Mouse (Mus musculus): ENCODE data around the gene Ip6k1. TPM values are rescaled to one million over a fixed set of nuclear protein-coding genes. Genes with fewer than 3 reads are reported as not detected.

Gene Ip6k1
- polyA plus RNA-seq (2012; ENCODE audit: insufficient read depth, insufficient read length, missing spikeins) = 14.7 and 20.7 TPM in 2 replicates

- peak within 1 kb of the TSS; percentile 73 for H3K27ac ChIP-seq (replicated peaks; ENCODE audit: low read depth, low read length)
- H3K4me3 ChIP-seq (ENCODE audit: insufficient read depth, low read depth, low read length) = peak within 1 kb of the TSS; percentile 94
- H3K4me1 ChIP-seq (ENCODE audit: control insufficient read depth, insufficient read depth, insufficient read length, low read length) = peaks cover 10% of the 10 kb centered on the region
Measured at GRCm38 (mm10) chr9:108001922-108002770, at the start of gene Ip6k1. Gene Ip6k1 (plus strand): TSS chr9:108002501.

GRCm38 (mm10) chr9:107955613-107956289 is 46.5 kb upstream of the Ip6k1 start:
- no peak overlapping the region for H3K27ac ChIP-seq (replicated peaks; ENCODE audit: low read depth, low read length)
- H3K4me3 ChIP-seq (ENCODE audit: insufficient read depth, low read depth, low read length) = no peak overlapping the region
- no peaks in the 10 kb centered on the region for H3K4me1 ChIP-seq (ENCODE audit: control insufficient read depth, insufficient read depth, insufficient read length, low read length)

- no peak overlapping the region for H3K4me3 ChIP-seq (ENCODE audit: insufficient read depth, low read depth, low read length)
- no peaks in the 10 kb centered on the region for H3K4me1 ChIP-seq (ENCODE audit: control insufficient read depth, insufficient read depth, insufficient read length, low read length)
- no peak overlapping the region for H3K27ac ChIP-seq (replicated peaks; ENCODE audit: low read depth, low read length)
Measured at GRCm38 (mm10) chr9:107957141-107957540, 45.2 kb upstream of the Ip6k1 start.

- no peak overlapping the region for H3K4me3 ChIP-seq (ENCODE audit: insufficient read depth, low read depth, low read length)
Measured at GRCm38 (mm10) chr9:107959896-107960295, 42.4 kb upstream of the Ip6k1 start.

GRCm38 (mm10) chr9:107960928-107961327 is 41.4 kb upstream of the Ip6k1 start:
- Histone ChIP-seq H3K4me1 (ENCODE audit: control insufficient read depth, insufficient read depth, insufficient read length, low read length) (peaks cover 10% of the 10 kb centered on the region), H3K27ac (replicated peaks; ENCODE audit: low read depth, low read length) (no peak overlapping the region), H3K4me3 (ENCODE audit: insufficient read depth, low read depth, low read length) (no peak overlapping the region)

More at GRCm38 (mm10) chr9:107959896-107960295, 42.4 kb upstream of the Ip6k1 start:
- H3K4me1 ChIP-seq (ENCODE audit: control insufficient read depth, insufficient read depth, insufficient read length, low read length) = peaks cover 6% of the 10 kb centered on the region
- H3K27ac ChIP-seq (replicated peaks; ENCODE audit: low read depth, low read length) = no peak overlapping the region

- H3K4me3 ChIP-seq (ENCODE audit: insufficient read depth, low read depth, low read length) = no peak overlapping the region
- H3K27ac ChIP-seq (replicated peaks; ENCODE audit: low read depth, low read length) = no peak overlapping the region
- peaks cover 12% of the 10 kb centered on the region for H3K4me1 ChIP-seq (ENCODE audit: control insufficient read depth, insufficient read depth, insufficient read length, low read length)
Measured at GRCm38 (mm10) chr9:107961351-107961762, 40.9 kb upstream of the Ip6k1 start.

GRCm38 (mm10) chr9:107961881-107962280 is 40.4 kb upstream of the Ip6k1 start:
- H3K4me3 ChIP-seq (ENCODE audit: insufficient read depth, low read depth, low read length) = no peak overlapping the region
- H3K27ac ChIP-seq (replicated peaks; ENCODE audit: low read depth, low read length) = no peak overlapping the region
- H3K4me1 ChIP-seq (ENCODE audit: control insufficient read depth, insufficient read depth, insufficient read length, low read length) = peaks cover 12% of the 10 kb centered on the region

GRCm38 (mm10) chr9:107962916-107963315 is 39.4 kb upstream of the Ip6k1 start:
- Histone ChIP-seq H3K4me1 (ENCODE audit: control insufficient read depth, insufficient read depth, insufficient read length, low read length) (peaks cover 19% of the 10 kb centered on the region), H3K4me3 (ENCODE audit: insufficient read depth, low read depth, low read length) (no peak overlapping the region), H3K27ac (replicated peaks; ENCODE audit: low read depth, low read length) (no peak overlapping the region)

- Histone ChIP-seq H3K4me1 (ENCODE audit: control insufficient read depth, insufficient read depth, insufficient read length, low read length) (peaks cover 24% of the 10 kb centered on the region), H3K4me3 (ENCODE audit: insufficient read depth, low read depth, low read length) (no peak overlapping the region), H3K27ac (replicated peaks; ENCODE audit: low read depth, low read length) (peak overlapping the region; percentile 98)
Measured at GRCm38 (mm10) chr9:107963700-107964099, 38.6 kb upstream of the Ip6k1 start.

- peak overlapping the region; percentile 98 for H3K27ac ChIP-seq (replicated peaks; ENCODE audit: low read depth, low read length)
- H3K4me1 ChIP-seq (ENCODE audit: control insufficient read depth, insufficient read depth, insufficient read length, low read length) = peaks cover 25% of the 10 kb centered on the region
- H3K4me3 ChIP-seq (ENCODE audit: insufficient read depth, low read depth, low read length) = no peak overlapping the region
Measured at GRCm38 (mm10) chr9:107964681-107965080, 37.6 kb upstream of the Ip6k1 start.

GRCm38 (mm10) chr9:107966676-107967075 is 35.6 kb upstream of the Ip6k1 start:
- peak overlapping the region; percentile 98 for H3K27ac ChIP-seq (replicated peaks; ENCODE audit: low read depth, low read length)
- H3K4me1 ChIP-seq (ENCODE audit: control insufficient read depth, insufficient read depth, insufficient read length, low read length) = peaks cover 37% of the 10 kb centered on the region
- 0 out of 2 replicates have a peak overlapping the region, but pooled peaks have one; percentile 2 for H3K4me3 ChIP-seq (ENCODE audit: insufficient read depth, low read depth, low read length)

- Histone ChIP-seq H3K4me3 (ENCODE audit: insufficient read depth, low read depth, low read length) (no peak overlapping the region), H3K27ac (replicated peaks; ENCODE audit: low read depth, low read length) (peak overlapping the region; percentile 88), H3K4me1 (ENCODE audit: control insufficient read depth, insufficient read depth, insufficient read length, low read length) (peaks cover 37% of the 10 kb centered on the region)
Measured at GRCm38 (mm10) chr9:107967437-107967836, 34.9 kb upstream of the Ip6k1 start.

- H3K27ac ChIP-seq (replicated peaks; ENCODE audit: low read depth, low read length) = peak overlapping the region; percentile 88
- H3K4me3 ChIP-seq (ENCODE audit: insufficient read depth, low read depth, low read length) = no peak overlapping the region
- H3K4me1 ChIP-seq (ENCODE audit: control insufficient read depth, insufficient read depth, insufficient read length, low read length) = peaks cover 37% of the 10 kb centered on the region
Measured at GRCm38 (mm10) chr9:107968531-107968930, 33.8 kb upstream of the Ip6k1 start.

- Histone ChIP-seq H3K27ac (replicated peaks; ENCODE audit: low read depth, low read length) (no peak overlapping the region), H3K4me1 (ENCODE audit: control insufficient read depth, insufficient read depth, insufficient read length, low read length) (peaks cover 35% of the 10 kb centered on the region), H3K4me3 (ENCODE audit: insufficient read depth, low read depth, low read length) (no peak overlapping the region)
Measured at GRCm38 (mm10) chr9:107970311-107970710, 32.0 kb upstream of the Ip6k1 start.

- Histone ChIP-seq H3K27ac (replicated peaks; ENCODE audit: low read depth, low read length) (peak overlapping the region; percentile 70), H3K4me1 (ENCODE audit: control insufficient read depth, insufficient read depth, insufficient read length, low read length) (peaks cover 37% of the 10 kb centered on the region)
Measured at GRCm38 (mm10) chr9:107971690-107972541, 30.4 kb upstream of the Ip6k1 start.

More at GRCm38 (mm10) chr9:107971690-107972541, 30.4 kb upstream of the Ip6k1 start:
- H3K4me3 ChIP-seq (ENCODE audit: insufficient read depth, low read depth, low read length) = no peak overlapping the region
